Mouse (Mus musculus): ENCODE measurements around the gene Olfr316.
"Not testable (repeated sequence)": the region's sequence is repeated elsewhere in the genome, so short reads cannot be mapped to it uniquely, and the experiment has no call there.

Olfr316 gene

DNA sequence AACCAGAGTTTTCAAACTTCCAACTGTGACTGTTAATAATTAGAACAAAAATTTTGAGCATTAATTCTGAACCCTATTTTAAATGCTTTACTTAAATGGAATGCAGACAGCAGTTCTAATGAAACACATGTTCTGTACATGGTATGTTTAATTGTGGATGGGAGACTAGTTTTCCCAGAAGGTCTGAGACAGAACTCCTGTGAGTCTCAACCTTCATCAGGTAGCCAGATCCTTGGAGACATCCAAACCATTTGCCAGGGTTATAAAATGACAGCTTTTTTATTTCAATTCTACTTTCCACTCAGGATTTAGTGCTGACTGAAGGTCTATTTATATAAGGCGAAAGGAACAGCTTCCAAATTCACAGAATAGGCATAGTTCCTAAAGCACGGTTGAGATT is at the start of gene Olfr316:
Olfr316 (plus strand) TSS at position 301 of the 400 bp plus-strand sequence.
- no peak for DNase-seq

- DNase-seq: no peak
Measured at GRCm38 (mm10) chr11:58709086-58709485, 43.4 kb upstream of the Olfr316 start.

DNA sequence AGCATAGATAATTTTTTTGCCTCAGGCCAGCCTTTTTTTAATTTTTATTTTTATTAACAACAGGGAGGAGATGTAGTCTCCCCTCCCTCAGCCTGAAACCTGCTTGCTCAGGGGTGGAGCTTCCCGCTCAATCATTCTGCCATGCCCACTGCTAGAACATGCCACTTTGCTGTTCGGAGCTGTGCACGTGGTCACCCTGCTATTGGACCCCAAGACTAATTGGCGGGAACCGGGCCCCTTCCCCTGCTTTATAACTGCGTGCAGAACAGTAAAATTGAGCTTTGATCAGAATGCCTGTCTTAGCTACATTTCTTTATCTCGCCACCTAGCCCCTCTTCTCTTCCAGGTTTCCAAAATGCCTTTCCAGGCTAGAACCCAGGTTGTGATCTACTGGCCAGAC is 34.8 kb upstream of the Olfr316 start:
- not testable (repeated sequence) for DNase-seq

DNA sequence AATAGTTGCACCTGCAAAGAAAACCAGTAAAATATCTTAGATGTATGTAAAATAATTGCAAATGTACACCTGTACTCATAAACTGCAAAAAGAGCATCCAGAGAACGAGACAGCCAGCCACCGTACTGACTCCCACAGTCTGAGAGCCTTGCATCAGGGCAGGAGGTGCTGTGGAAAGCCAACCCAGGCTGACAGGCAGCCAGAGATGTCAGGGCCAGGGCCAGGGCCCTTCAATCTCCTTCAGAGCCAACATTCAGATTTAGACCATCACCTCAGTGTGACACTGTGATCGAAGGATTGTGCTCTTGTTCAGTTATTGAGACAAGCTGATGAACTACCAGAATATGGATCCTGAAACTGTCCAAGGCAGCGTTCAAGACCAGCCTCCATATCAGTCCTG is 32.8 kb upstream of the Olfr316 start:
- DNase-seq: no peak

GRCm38 (mm10) chr11:58723914-58724313 is 28.6 kb upstream of the Olfr316 start, which contains the start of gene Olfr318:
Gene Olfr318 (minus strand): TSS chr11:58724014.
- DNase-seq: no peak

GRCm38 (mm10) chr11:58727896-58728650 is 24.5 kb upstream of the Olfr316 start:
- not testable (repeated sequence) for DNase-seq

GRCm38 (mm10) chr11:58733372-58733771 is 19.2 kb upstream of the Olfr316 start:
- DNase-seq: no peak

DNA sequence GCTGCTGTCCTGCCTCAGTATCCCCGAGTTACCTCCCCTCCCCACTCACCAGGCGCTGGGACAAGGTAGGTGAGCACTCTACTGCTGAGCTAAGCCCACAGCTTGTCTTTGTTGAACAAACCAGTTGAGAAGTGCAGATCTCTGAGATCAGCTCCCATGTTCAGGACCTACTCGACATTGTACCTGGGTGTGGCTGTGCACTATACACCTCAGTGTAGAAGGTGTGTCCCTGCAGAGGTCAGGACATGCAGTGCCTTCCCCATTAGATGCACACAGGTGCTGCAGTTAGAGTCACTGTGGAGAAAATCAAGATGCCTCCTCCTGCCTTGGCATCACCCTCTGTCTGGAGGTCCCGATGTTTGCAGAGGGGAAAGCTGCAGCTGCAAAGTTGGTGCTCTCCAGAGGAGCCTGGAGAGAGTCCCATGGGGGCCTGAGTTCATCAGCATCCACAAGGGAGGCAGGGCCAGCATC is 13.7 kb upstream of the Olfr316 start, which contains the start of gene Olfr317:
Olfr317 (minus strand) TSS at position 421 of the 471 bp plus-strand sequence.
- no peak for DNase-seq

DNA sequence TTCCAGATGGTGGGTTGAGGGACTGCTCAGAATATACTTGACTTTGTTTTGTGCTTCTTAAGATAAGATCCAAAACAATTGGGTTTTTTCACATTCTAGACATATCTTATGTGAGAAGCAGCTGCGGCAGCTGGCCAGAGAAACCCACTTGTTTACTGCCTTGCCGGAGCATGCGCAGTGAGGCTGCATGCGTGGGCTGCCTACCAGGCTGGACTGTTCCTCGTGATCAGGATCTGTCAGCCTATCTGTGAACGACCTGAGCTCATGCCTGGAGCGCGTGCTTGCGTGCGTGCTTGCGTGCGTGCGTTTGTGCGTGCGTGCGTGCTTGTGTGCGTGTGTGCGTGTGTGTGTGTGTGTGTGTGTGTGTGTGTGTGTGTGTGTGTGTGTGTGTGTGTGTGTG is 1.4 kb upstream of the Olfr316 start:
- DNase-seq: not testable (repeated sequence)

DNA sequence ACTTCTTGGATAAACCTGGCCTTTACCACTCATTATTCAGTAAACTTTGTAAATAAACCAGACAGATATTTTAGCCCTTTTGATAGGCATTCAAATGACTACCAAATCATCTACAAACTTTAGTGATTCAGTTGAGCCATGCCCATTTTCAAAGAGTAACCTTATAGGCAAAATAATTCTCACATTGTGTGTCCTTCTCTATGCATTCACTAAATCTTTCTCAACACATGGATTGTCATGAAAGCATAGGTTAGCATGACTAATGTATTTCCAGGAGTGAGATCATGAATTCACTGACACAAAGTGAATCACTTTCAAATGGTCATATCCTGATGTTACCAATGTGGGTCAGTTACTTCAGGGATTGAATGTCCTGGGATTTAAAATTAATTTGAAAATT is 20.4 kb downstream of the Olfr316 start, which contains the start of gene Olfr315:
Olfr315 (plus strand) TSS at position 301 of the 400 bp plus-strand sequence.
- DNase-seq: no peak

- no peak for DNase-seq
Measured at GRCm38 (mm10) chr11:58782480-58783089, 30.1 kb downstream of the Olfr316 start, which contains the start of gene Olfr314. Gene Olfr314 (plus strand): TSS chr11:58782952.

DNA sequence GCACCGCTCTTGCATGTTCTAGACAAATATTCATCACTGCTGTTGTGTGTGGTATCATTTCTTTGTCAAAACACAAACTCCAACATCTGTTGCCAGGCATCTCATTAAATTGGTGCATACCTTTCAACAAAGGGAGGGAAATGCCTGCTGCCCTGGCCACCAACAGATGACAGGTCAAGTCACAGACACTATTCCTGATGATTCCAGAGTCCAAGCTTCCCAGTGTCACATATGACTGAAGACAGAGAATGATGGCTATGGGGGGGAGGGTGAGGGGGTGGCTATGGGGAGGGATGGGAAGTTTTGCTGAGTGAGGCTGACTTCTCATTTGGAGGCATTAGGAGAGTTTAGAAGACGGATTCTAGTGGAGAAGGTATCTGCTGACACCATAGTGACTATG is 31.6 kb downstream of the Olfr316 start:
- no peak for DNase-seq

DNA sequence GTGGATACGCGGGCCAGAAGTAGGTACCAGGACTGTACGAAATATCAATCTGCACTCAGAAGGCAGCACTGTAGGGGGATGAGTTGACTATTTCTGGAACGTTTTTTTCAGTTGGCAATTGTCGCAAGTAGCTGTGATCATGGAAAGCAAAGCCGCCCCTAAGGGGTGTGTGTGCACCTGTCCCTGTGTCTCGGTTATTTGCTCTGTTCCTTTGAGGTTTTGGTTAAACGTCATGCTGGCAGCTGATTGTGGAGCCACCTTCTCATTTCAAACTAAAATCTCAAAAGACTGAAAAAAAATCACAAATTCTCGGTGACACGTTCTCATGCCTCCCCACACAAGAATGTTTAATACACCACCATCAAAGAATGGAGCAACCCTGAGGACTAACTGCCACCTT is 35.1 kb downstream of the Olfr316 start:
- DNase-seq: no peak

DNA sequence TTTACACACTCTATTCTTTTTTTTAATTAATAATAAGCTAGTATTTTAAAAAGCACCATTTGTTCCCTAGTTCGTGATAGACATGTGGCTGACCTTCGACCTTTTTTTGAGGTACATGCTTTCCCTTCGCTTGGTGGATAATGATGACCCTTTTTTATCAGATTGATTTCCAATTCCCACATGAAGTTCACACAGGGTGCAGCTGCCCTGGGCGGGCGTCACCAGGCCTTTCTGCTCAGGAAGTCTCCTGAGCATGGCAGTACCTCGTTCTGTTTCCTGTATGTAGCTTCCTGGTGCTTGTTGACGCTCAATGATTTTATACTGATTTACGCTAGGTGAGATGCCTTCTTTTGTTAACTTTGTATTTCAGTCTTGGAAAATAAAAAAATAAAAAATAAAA is 35.8 kb downstream of the Olfr316 start:
- DNase-seq: no peak

DNA sequence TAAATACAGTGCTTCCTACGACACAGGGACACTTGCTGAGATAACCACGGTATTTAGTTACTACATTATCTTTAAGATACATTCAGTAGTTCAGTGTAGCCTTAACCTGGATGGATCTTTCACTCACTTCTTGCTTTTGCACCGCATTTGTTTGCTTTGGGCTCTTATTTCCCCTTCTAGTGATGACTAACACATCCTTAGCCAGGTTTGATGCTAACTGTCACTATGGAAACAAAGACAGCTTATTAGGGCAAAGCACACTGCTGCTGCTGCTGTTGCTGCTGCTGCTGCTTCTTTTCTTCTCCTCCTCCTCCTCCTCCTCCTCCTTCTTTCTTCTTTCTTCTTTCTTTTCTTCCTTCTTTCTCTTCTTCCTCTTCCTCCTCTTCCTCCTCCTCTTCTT is 37.0 kb downstream of the Olfr316 start:
- DNase-seq: no peak

DNA sequence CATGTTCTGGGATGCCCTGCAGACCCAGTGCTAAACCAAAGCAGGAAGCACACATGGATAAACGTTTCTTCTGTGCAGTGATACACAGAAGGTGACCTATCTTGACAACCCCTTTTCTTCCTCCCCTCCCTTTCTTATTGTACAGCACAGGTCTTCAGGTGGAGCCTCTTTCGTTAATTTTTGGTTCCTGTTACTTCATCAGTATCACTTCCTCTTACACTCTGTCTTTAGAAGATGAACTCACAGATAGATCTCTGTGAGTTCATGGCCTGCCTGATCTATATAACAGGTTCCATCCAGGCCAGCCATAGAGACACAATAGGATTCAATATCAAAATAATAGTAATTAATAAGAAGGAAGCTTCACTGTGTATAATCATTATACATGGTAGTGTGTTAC is 37.5 kb downstream of the Olfr316 start:
- no peak for DNase-seq

- DNase-seq: no peak
Measured at GRCm38 (mm10) chr11:58790646-58791045, 38.1 kb downstream of the Olfr316 start.

GRCm38 (mm10) chr11:58795856-58796255 is 43.3 kb downstream of the Olfr316 start:
- DNase-seq: no peak

- DNase-seq: no peak
Measured at GRCm38 (mm10) chr11:58796850-58797249, 44.3 kb downstream of the Olfr316 start.

DNA sequence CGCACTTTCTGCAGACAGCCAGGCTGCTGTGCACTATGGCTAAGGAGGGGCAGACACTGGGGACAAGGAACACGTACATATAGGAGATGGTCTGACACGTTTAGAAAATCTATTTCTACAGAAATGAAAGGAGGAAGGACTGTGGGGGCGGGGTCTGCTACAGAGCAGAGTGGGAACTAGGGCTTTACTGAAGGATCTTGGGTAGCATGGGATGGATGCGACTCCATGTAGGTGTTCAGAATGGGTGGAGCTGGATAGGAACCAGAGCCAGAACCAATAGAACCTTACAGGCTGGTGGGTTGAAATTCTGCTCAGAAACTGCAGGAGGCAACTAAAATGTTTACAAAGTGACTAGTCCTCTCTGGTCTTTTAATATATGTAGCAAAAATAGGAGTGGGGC is 47.2 kb downstream of the Olfr316 start:
- DNase-seq: no peak

- DNase-seq: peak; percentile 12
Measured at GRCm38 (mm10) chr11:58801558-58802228, 49.2 kb downstream of the Olfr316 start, which contains the start of gene Fam183b. Gene Fam183b (minus strand): TSS chr11:58801960.

DNA sequence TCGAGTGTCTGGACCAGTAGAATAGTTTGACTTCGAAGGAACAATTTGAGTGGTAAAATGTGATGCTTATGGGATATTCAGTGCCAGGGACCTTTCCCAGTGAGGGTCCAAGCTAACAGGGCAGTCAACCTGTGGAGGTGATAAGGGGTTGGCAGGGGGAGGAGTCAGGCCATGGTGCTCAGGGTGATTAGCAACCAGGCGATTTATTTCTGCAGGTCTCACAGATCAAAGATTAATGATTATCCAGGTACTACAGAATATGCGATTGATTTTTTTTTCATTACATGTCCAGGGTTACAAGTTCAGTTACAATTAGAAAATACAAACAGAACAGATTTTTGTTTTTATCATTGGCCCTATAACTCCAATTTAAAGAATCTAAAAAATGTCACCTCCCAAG is 51.3 kb downstream of the Olfr316 start:
- DNase-seq: no peak

- no peak for DNase-seq
Measured at GRCm38 (mm10) chr11:58804393-58804792, 51.9 kb downstream of the Olfr316 start.

All from cerebellum, adult 9-10 months (tissue).